Mouse (Mus musculus): ENCODE results near the gene Ctf2. TPM values are rescaled to one million over a fixed set of nuclear protein-coding genes. Genes with fewer than 3 reads are reported as not detected.

The Ctf2 gene
- total and polyA plus RNA-seq, 3 experiments = 0.39 to 1.0 TPM; not detected in 1

DNA sequence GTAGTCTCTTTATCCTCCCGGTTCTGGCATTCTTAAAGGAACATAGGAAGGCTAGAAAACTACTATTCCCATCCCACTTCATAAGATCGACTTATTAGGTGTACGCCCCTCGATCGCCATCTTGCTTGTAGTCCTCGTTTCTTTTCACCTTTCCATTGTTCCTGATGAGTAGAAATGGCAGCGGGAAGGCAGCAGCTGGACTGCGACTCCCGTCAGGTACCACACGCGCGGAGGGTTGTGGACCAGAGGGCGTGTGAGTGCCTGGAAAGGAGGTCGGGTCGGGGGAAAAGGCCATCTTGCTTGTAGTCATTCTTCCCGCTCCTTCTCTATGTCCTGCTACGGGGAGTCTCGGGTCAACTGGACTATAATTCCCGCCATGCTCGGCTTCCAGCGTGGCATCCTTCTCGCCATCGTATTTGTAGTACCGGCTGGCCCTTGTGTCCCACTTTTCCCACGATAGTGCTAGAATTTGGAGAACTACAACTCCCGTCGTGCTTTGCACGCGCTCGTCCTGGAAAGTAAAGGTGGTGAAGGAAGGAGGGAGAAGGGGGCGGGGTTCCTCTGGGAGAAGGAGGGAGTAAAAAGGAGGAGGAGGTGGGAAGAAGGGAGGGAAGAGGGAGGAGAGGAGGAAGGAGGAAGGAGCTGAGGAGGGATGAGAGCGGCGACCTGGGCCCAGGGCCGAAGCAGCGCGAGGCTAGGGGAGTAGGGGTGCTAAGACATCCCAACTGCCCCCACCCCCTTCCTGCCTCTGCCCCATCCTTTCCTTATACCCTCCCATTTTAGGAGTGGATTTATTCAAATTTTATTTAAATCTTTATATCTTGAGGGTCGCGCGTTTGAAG lies 13.9 kb upstream of the Ctf2 start:
- Histone ChIP-seq H3K9ac (ENCODE audit: control insufficient read depth, low read depth, low read length, poor library complexity, severe bottlenecking) (peak overlapping the region; percentile 72), H3K4me1 (ENCODE audit: control insufficient read depth in 1 of 2, insufficient read depth in 2 of 2, low read length in 2 of 2) (peaks cover 0 to 8% of the 10 kb centered on the region in 2 experiments; a peak in 1 of 4 replicates), H3K36me3 (ENCODE audit: control insufficient read depth in 1 of 2, insufficient read depth in 2 of 2, low read length in 2 of 2) (peaks cover 0 to 6% of the 10 kb centered on the region in 2 experiments; a peak in 2 of 4 replicates), H3K27me3 (ENCODE audit: control insufficient read depth in 1 of 2, insufficient read depth in 2 of 2, low read length in 2 of 2) (no peaks in the 10 kb centered on the region), H3K79me2 (ENCODE audit: control insufficient read depth, insufficient read depth, low read length, poor library complexity) (peaks cover 2% of the 10 kb centered on the region; the same call in 1 of the 2 replicates), H3K27ac (ENCODE audit: control insufficient read depth, low read depth, low read length) (peak overlapping the region; percentile 72), H3K9me3 (replicated peaks; ENCODE audit: insufficient read depth, low read length) (no peaks in the 10 kb centered on the region), H3K4me3 (ENCODE audit: control insufficient read depth in 1 of 2, insufficient read depth in 1 of 2, low read depth in 2 of 2, low read length in 2 of 2) (peak overlapping the region; percentile 70 to 72)
- DNase-seq (ENCODE audit: low read depth, low spot score) = peak; percentile 93
- TF ChIP-seq NELFE (IDR thresholded peaks at IDR 0.05; ENCODE audit: low read depth, low read length) (peak; percentile 31), NRF1 (IDR thresholded peaks at IDR 0.05; ENCODE audit: insufficient read depth, low read depth, low read length, poor library complexity, severe bottlenecking) (peak; percentile 30; the same call in 1 of the 2 replicates), POLR2A (IDR thresholded peaks at IDR 0.05; ENCODE audit: control insufficient read depth in 1 of 2, insufficient read depth in 1 of 2, low read depth in 1 of 2, low read length in 2 of 2, poor library complexity in 1 of 2) (peak in 1 of 2 experiments; percentile 40; a peak in 1 of 4 replicates), SIN3A (IDR thresholded peaks at IDR 0.05; ENCODE audit: low read length) (peak; percentile 36), MEF2A (IDR thresholded peaks at IDR 0.05; ENCODE audit: extremely low read depth, insufficient replicate concordance, low read depth, low read length, poor library complexity, severe bottlenecking) (no peak), TAL1 (IDR thresholded peaks at IDR 0.05; ENCODE audit: low read length) (no peak), GABPA (IDR thresholded peaks at IDR 0.05; ENCODE audit: low read depth, low read length) (no peak), E2F4 (IDR thresholded peaks at IDR 0.05; ENCODE audit: borderline replicate concordance, low read depth, low read length) (0 out of 2 replicates have a peak, but pooled peaks have one; percentile 39), ZKSCAN1 (IDR thresholded peaks at IDR 0.05; ENCODE audit: low read depth, low read length) (no peak), KAT2A (conservative IDR thresholded peaks at IDR 0.05; ENCODE audit: low read depth, low read length) (peak; percentile 72), GATA1 (IDR thresholded peaks at IDR 0.05; ENCODE audit: low read depth, low read length) (0 out of 2 replicates have a peak, but pooled peaks have one; percentile 1), POLR2AphosphoS2 (IDR thresholded peaks at IDR 0.05; ENCODE audit: low read length) (peak; percentile 53; the same call in 1 of the 2 replicates), UBTF (IDR thresholded peaks at IDR 0.05; ENCODE audit: borderline replicate concordance, insufficient read depth, low read depth, low read length) (no peak), CHD2 (IDR thresholded peaks at IDR 0.05; ENCODE audit: low read length) (peak; percentile 46; the same call in 1 of the 2 replicates), USF1 (IDR thresholded peaks at IDR 0.05; ENCODE audit: low read depth, low read length) (0 out of 2 replicates have a peak, but pooled peaks have one; percentile 16), ZMIZ1 (IDR thresholded peaks at IDR 0.05; ENCODE audit: low read depth, low read length) (0 out of 2 replicates have a peak, but pooled peaks have one; percentile 20), MYB (IDR thresholded peaks at IDR 0.05; ENCODE audit: low read depth, low read length) (no peak), TCF12 (IDR thresholded peaks at IDR 0.05; ENCODE audit: low read depth, low read length) (no peak), ELF1 (IDR thresholded peaks at IDR 0.05; ENCODE audit: low read depth, low read length) (peak; percentile 64; the same call in 1 of the 2 replicates), HCFC1 (IDR thresholded peaks at IDR 0.05; ENCODE audit: low read depth, low read length) (peak; percentile 89), MAFK (IDR thresholded peaks at IDR 0.05; ENCODE audit: borderline replicate concordance, low read depth, low read length) (no peak), RCOR1 (IDR thresholded peaks at IDR 0.05; ENCODE audit: low read depth, low read length) (no peak), MAX (IDR thresholded peaks at IDR 0.05; ENCODE audit: low read length) (no peak; the same call in 1 of the 2 replicates), USF2 (IDR thresholded peaks at IDR 0.05; ENCODE audit: borderline replicate concordance in 1 of 2, insufficient read depth in 1 of 2, low read depth in 1 of 2, low read length in 2 of 2) (no peak), ETS1 (IDR thresholded peaks at IDR 0.05; ENCODE audit: low read depth, low read length) (no peak), BHLHE40 (IDR thresholded peaks at IDR 0.05; ENCODE audit: borderline replicate concordance, low read depth, low read length) (no peak), RAD21 (IDR thresholded peaks at IDR 0.05; ENCODE audit: low read depth, low read length) (no peak), ZC3H11A (IDR thresholded peaks at IDR 0.05; ENCODE audit: low read depth, low read length) (0 out of 2 replicates have a peak, but pooled peaks have one; percentile 6), EP300 (IDR thresholded peaks at IDR 0.05; ENCODE audit: low read depth in 1 of 2, low read length in 2 of 2) (no peak), MAZ (IDR thresholded peaks at IDR 0.05; ENCODE audit: low read depth, low read length) (peak; percentile 90), ZNF384 (IDR thresholded peaks at IDR 0.05; ENCODE audit: low read depth, low read length) (no peak), CHD1 (IDR thresholded peaks at IDR 0.05; ENCODE audit: low read depth, low read length) (no peak; the same call in 1 of the 2 replicates), SMC3 (IDR thresholded peaks at IDR 0.05; ENCODE audit: low read depth, low read length) (no peak), MXI1 (IDR thresholded peaks at IDR 0.05; ENCODE audit: low read depth, low read length) (no peak; the same call in 1 of the 2 replicates)
